Mouse (Mus musculus) thymus, postnatal 10 days (tissue): ENCODE measurements at regions not wholly inside any gene's neighbourhood (a gene's known extent, or its start where the extent isn't known, plus 50 kb on each side); places are given as distances from the start of the nearest gene placed in this dataset.

Experiments used
- DNase-seq, 2 experiments: peaks; one replicate each; pipeline ENCODE4 v3.0.0; 2021; ENCODE audit warnings: low spot score in 2 of 2

DNA sequence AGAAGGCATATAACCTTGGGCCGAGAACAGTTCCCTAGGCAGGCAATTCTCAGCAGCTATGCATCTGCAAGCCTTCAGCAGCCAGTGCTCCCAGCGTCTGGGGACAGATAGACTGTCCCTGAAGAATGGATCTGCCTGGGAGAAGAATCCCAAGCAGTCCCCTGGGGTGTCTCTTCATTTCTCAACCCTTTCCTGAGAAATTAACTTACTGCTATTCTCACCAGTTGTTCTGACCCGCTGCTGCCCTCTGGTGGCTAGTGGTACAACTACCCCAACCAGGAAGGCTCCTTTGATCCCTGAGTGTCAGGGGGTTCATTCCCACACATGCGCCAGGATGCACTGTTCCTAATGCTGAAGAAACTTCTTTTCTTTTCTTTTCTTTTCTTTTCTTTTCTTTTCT lies 323.7 kb downstream of the Gm45692 start:
- DNase-seq = peak; percentile 4 to 58

DNA sequence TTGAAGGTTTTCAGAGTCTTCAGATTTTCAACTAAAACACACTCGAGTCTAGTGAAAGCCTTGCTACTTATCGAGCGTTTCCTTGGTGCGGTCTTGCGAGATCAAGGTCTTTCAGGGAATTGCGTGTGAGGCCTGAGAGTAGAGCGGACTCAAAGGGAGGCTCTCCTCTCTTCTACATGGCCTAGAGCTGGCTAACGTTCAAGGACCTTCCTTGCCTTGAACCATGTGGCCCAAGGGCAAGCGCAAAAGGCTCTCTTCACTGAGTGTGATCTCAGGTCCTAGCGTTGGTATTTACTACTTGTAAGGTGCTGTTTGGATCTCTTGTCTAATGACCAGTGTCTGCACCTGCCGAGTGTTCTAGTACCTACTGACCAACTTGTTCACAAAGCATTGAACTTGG lies 324.4 kb downstream of the Gm45692 start:
- no peak for DNase-seq

DNA sequence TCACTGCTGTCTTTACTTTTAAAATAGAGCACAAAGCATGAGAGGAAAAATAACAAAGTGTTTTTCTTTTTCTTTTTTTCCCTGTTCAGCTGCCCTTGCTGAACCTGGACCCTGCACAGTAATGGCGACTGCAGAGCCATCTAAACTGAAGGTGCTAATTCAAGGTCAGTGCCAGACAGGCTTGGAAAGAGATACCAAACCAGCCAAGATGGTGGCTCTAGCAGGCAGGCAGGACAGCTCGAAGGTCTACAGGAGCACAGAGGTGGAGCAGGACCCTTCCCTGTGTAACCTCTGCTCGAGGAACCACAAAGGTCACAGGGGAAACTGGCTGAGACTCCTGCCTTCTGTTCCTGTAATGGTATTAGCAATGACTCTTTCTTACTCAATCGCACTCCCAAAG lies 326.7 kb downstream of the Gm45692 start:
- no peak for DNase-seq

DNA sequence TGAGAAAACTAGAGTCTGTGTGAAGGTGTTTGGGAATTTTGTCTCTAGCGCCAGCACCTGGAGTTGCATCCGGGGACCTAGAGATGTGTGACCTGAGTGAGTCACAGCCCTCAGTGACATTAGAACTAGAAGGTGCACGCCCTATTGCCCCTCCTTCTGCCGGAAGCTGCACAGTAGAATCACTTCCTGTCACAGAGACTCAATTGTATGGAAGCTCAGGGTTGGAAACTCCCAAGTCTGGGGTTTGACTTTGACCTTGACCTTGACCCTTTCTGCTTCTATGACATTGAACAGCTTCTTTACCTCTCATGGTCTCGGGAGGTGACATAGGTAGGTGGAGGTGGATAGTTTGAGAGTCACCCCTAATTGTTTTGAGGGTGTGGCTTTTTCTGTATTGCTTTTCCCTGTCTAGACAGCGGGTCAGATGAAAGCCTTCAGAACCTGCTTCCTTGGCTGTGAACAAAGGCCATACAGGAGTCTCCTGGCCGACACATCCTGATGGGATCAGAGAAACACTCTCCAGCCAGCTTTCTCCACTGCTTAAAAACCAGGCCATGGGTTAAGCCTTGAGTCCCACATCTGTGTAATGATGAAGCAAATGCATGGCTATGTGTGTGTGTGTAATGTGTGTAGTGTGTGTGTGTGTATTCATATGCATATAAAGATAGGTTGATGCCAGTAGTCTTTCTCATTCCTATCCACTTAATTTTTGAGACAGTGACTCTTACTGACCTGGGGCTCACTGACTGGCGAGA lies 328.7 kb downstream of the Gm45692 start:
- DNase-seq = no peak

DNA sequence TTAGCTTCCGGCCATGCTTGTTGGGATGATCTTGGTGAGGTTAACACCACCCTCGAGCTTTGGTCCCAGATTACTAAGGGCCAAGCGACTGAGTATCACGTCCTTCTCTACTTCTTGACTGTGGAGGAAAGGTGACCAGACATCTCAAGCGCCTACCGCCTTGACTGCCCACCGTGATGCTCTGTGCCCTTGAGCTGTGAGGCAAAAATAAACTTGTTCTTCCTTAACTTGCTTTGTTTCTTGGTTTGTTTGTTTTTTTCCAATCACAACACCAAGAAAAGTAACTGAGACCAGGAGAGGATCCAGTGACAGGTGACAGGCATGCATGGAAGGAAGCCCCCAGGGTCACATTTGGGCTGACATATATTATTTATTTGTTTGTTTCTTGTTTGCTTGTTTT lies 330.0 kb downstream of the Gm45692 start:
- DNase-seq = no peak

DNA sequence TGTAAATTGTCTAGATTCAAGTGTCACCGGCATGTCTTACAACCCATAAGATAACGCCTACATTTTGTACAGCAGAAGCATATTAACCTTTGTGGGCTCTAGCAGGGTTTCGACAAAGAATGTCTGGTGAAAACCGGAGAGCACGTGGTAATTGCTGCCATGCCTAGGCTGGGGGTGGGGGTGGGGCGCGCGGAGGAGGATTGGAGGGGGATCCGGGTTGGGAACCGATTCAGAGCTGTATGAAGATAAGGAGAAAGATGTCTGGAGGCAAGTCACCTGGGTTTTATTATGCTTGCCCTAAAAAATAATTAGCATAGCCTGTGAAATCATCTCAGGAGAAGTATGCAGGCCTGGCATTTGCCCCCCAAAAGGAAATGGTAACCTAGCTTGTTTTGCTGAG lies 331.2 kb downstream of the Gm45692 start:
- DNase-seq = no peak

DNA sequence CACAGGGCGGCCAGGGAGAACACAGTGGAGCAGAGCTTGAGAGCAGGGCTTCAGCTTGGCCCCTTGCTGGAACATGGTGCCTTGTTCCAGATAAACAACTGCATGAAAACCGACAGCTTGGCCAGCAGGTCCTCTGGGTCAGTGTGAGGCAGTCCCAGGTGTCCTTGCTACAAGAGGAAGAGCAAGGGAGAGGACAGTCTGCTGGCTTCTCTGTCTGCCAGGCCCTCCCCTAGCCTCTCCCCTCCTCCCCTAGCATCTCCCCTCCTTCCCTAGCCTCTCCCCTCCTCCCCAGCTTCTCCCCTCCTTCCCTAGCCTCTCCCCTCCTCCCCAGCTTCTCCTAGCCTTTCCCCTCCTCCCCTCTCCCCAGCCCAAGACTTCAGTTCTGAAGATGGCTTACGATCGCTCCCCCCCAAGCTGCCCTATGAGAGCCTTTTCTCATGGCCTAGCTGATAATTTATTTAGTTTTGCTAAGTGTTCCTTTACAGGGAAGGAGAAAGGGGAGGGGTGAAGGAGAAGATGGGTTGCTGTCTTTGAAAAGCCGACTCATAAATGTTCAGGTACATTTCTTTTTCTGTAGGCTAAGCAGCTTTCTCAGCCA lies 333.7 kb downstream of the Gm45692 start:
- DNase-seq = no peak

DNA sequence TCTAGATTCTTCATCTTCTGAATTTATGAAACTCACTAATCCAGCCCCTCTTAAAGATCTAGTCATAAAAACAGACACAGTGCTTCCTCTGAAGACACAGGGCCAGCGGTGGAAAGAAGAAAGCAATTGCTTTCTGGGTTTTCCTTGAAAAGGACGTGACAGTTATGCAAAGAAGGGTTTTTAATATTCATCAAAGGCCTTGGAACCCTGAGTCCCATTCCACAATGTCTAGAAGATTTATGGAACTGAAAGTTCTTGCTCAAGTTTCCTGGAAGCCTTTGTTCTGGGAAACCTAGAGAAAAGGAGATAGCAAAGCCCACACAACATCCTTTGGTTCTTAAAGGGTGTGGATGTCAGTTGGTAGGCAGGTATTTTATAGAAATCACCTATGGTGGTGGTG lies 346.0 kb downstream of the Gm45692 start:
- DNase-seq = no peak

DNA sequence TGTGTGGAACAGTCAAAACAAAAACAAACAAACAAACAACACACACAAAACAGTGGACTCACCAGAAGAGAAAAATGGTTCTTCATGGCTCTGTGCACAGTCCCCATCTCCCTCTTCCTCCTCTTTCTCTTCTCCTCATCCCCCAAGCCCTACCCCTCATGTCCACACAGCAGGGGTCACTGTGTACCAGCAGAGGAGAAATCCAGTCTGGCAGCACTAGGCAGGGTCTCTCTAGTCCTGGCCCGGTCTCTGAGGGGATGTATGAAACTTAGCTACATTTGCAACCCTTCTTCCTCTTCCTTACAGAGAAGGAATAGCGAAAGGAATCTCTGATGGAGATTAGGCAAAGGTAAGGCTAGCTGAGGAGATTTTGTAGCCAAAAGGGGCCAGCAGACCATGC lies 349.1 kb downstream of the Gm45692 start:
- no peak for DNase-seq

DNA sequence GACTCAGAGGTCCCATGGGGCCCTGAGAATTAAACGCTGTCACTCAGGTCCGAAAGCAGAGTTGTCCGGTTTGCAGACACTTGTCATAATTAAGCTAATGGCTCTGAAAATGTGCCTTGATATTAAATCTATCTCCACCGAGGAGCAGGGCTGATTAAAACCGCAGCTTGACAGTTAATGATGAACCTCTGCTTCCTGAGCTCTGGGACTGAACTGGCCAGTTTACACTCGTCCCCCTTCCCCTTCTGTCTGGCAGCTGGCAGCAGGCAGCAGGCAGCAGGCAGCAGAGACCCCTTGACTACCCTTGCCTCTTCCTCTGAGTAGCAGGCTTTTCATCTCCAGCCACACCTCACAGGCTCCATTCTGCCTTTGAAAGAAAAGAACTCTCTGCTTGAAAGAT lies 350.4 kb downstream of the Gm45692 start:
- DNase-seq = no peak

DNA sequence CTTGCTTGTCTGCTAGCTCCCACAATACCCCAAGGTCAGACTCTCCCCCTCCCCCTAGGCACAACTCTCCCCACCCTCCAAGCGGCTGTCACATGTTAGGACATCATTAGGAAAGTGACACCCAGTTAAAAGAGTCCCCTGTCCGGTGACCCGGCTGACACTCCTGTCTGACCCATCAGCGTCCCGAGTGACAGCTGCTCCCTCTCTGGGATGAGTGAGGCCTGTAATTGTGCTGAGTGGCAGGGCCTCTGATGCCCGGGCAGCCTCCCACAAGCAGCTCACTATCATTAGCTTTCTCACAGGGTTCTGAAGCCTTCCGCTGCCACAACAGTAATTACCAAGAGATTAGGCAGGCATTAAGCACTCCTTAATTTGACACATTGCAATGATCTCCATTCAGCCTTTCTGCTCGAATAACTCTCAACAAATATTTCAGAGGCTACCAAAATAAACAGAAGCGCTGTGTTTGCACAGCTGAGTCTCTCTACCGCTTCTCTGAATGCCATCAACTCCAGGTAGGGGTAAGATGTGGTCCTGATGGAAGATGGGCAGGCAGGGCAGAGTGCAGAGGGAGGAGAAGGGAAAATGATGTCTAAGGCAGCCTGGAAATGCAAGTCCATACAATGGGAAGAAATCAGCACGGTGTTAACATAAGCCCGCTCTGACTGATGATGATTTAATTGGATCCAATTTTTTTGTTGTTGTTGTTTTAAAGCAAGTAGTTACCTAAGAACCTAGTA lies 352.6 kb downstream of the Gm45692 start:
- DNase-seq = no peak

DNA sequence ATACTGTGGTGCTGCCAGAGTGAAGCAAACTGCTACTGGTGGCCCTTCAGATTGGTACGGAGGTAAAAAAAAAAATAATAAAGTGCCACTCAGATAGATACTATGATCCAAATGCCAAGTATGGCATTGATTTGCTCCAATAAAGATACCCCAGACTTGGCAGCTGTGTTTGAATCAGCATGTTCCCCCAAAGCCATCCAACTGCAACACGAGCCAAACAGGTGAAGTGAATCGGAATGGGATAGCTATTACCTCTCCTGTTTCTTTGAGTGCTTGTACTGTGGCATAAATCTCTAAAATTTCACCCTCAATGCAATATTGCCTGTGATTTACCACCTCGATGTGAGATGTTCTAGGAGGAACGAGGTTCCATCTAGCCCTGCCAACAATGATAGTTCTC lies 365.4 kb downstream of the Gm45692 start:
- no peak for DNase-seq

DNA sequence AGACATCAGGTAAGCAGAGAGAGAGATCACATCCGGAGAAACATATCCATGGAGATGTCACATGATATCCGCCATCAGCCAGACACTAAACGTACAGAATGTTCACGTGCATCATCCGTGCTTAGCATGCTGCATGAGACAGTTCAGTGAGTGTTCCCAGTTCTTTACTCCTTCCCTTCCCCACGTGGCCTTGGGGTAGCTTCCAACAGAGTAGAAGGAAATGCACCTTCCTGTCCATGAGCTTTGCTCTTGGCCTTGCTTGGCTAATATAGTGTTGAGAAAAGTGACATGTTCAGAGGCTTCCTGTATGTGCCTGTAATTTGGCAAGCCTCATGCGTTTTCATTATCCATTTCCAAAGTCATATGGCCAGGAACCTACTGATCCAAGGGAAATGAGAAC lies 368.5 kb downstream of the Gm45692 start:
- no peak for DNase-seq

DNA sequence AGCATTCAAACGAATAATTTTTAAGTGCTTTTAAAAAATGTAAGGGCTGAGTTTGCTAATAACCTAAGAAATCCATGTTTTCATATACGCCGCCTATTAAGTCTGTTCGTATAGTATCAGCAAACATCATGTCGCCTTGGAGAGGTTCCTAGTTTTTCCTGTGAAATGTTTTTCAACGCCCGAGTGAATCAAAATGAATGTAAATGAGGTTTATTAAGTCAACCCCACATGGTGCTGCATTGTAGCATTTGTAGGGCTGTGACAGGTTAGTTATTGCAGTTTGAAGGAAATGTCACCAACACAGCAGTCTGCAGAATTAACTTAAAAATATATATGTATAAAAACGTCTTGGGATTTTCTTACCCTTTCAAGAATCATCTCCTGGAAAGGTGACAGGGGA lies 369.3 kb downstream of the Gm45692 start:
- DNase-seq = no peak

DNA sequence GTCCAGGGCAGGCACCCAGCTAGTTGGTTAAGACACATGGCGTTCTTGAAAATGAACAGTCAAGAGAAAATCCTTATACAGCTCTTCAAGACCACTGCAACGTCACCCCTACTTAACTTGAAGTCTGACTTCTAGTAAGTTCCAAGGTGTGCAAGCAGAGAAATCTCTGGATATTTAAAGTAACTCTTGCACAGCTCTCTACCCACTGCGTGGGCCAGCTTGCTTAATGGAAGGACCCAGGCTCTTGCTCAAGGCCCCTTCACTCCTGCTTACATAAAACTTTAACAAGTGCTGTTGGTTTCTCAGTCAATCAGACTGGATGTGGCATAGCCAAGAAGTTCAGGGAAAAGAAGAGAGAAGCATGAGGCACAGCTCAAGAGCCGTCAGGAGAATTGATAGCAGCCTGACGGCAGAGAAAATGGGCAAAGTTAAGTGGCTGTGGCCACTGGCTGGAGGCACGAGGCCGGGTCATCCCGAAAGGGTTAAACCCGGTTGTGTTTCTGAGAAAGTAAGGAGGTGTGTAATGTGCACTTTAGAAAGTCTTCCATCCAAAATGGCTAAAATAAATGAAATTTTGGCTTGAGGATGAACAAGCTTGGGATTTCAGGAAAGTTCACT lies 382.0 kb downstream of the Gm45692 start:
- DNase-seq = no peak

DNA sequence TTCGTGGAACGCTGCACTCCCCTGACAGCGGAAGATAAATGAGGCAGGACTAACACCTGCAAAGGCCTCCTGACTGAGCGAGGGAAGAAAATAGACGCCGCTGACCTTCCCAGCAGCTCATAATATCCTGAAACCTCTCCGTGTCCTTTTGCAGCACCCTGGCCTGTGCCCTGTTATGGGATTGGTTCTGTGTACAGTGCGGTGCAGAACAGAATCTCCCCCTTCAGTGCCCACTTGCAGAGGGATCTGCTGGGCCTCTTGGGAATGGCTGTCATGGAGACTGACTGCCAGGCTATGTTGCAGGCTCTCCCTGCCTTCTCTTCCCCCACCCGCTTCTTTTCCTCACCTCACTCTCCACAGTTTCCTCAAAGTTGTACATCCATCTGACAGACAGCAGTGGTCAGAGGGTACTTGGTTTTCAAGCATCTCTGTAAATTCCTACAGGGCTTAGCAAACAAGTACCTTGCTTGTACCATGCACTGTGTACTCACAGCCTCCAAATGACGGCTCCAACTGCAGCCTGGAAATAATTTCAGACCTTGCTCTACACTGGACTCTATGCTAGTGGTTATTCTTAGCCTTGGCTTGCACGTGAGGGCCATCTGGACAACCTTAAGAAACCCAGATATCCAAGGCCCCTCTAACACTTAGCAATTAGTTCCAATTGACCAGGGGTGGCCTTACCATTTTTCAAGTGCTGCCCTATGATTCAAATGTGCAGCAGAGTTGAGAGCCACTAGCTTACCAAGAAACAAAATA lies 382.7 kb downstream of the Gm45692 start:
- DNase-seq = no peak

DNA sequence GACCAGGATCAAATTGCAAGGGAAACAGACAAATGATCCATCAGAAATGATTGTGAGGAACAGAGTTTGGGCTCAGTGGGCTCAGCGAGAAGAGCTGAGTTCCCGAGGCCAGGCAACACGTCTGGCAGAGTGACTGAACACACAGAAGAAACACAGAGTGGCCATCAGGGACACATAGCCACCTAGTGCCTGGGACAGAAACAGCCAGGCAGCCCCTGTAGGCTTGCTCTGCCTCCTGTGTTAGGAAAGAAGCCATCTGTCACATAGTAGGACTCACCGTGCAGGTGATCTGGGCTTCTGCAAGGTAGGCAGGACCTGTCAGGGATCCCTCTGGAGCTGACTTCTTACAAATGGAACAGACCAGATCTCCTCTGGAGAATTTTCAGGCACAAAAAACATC lies 383.4 kb downstream of the Gm45692 start:
- no peak for DNase-seq

DNA sequence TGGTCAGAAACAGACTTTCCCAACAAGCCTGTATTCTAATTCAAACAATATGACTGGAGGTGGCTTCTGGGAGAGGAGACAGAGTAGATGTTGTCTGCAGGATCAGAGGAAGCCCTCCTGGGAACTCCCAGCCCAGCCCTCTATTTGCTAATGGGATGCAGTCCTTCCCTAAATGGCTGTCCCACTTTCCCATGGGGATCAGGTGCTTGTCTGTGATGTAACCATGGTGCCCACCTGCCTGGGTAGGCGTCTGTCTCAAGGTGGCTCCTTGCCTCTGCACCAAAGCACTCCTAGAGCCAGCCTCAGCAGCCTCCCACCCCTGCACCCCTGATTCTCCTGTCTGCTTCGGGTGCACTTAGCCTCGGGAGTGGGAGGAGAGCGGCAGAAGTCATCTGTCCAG lies 384.6 kb downstream of the Gm45692 start:
- no peak for DNase-seq

DNA sequence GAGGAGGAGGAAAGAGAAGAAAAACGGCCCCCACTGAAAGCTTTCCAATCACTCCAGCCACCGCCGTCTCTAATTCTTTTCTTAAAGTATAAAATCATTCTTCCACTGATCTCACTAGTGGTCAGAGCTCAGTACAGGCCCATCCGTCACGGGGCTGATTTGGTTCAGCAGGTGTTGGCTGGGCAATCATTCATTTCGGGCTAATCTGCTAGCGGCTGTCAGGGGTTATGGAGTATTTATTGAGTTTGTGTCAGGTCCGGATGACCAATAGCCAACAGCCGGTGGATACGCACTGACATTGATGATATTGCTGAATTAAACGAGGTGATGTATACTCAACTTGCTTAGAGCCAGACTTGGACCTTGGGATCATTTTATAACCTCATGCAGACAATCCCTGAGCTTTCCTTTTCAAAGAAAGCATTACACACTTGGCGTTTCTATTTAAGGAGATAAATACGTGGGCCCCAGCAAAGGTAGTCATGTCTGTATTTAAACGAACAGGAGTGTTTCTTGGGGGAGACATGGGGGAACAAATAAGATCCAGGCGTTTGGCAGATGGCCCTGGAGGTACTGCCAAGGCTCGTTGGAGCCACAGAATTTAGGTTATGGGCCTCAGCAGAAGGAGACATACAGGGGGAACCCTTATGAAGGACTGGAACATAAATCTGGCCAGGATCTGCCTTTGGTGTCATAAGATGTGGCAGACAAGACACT lies 385.1 kb downstream of the Gm45692 start:
- DNase-seq = no peak

DNA sequence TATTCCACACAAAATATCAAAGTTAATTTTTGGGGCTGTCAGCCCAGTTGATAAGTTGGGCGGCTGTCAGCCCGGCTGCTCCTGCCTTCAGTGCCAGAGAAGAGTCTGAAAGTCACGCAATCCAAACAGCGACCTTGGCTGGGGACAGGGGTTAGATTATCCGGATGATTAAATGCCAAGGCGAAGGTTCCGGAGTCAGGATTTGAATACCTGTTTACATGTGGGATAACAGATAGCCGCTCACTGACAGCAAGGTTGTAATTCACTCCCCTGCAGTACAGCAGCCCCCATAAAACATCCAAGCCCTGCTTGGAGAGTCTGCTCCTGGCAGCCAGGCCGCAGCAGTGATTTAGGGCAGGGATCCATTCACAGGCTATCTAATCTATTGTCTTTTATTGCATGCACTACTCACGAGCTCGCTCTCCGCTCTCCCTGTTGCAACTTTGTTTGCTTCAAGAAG lies 388.3 kb downstream of the Gm45692 start:
- no peak for DNase-seq

DNA sequence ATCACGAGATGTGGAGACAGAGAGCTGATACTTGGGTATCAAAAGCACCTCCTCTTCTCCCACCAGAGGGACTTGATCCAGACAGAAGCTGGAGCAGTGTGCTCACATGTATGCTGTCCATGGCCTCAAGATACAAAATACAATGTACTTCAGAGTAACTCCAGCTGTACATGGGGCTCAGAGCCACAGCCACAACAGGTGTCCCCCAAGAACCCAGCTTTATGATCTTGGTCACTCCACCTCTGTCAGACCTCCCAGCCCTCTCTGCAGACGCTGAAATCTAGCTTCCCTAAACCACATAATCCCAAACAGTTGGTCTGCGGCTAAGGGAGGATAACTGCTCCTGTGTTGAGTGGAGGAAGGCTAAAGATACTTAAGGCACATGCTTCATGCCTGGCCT lies 389.9 kb downstream of the Gm45692 start:
- no peak for DNase-seq
